Mouse (Mus musculus) thymus, adult 2 months (tissue): ENCODE data around the gene Lrtm2. TPM values are rescaled to one million over a fixed set of nuclear protein-coding genes. Genes with fewer than 3 reads are reported as not detected.

Experiments used
- DNase-seq: peaks from one replicate; pipeline ENCODE4 v3.0.0; 2021
- H3K27ac ChIP-seq: fragments of 200-500 bp; 2 replicates; pipeline ENCODE4 v1.5.1; 2012; ENCODE audit warnings: low read length, control low read depth; ENCODE audit not compliant: control insufficient read depth, insufficient read depth
- H3K27me3 ChIP-seq: fragments of 200-500 bp; 2 replicates; pipeline ENCODE4 v1.6.1; 2012; ENCODE audit warnings: mild to moderate bottlenecking, low read length, moderate library complexity, mixed read lengths; ENCODE audit not compliant: control insufficient read depth, insufficient read depth
- H3K36me3 ChIP-seq: fragments of 200-500 bp; 2 replicates; pipeline ENCODE4 v1.6.1; 2012; ENCODE audit warnings: mild to moderate bottlenecking, low read length, moderate library complexity; ENCODE audit not compliant: control insufficient read depth, insufficient read depth
- H3K4me1 ChIP-seq: fragments of 200-500 bp; replicated peaks from 2 replicates; pipeline ENCODE4 v1.6.1; 2012; ENCODE audit warnings: low read length; ENCODE audit not compliant: control insufficient read depth, insufficient read depth
- H3K4me3 ChIP-seq: fragments of 200-500 bp; 2 replicates; pipeline ENCODE4 v1.5.1; 2012; ENCODE audit warnings: mild to moderate bottlenecking, low read length, control low read depth, moderate library complexity; ENCODE audit not compliant: control insufficient read depth, insufficient read depth
- CTCF ChIP-seq: fragments of 200-500 bp; IDR thresholded peaks from 2 replicates; pipeline ENCODE4 v1.5.1; 2012; ENCODE audit warnings: mild to moderate bottlenecking, control low read depth, low read length, moderate library complexity, borderline replicate concordance; ENCODE audit not compliant: control insufficient read depth, poor library complexity, insufficient read depth; ENCODE audit errors: extremely low read depth
- POLR2A ChIP-seq: fragments of 200-500 bp; IDR thresholded peaks from 2 replicates; pipeline ENCODE4 v1.6.1; 2012; ENCODE audit warnings: mild to moderate bottlenecking, low read length, control low read depth, moderate library complexity; ENCODE audit not compliant: control insufficient read depth, poor library complexity, insufficient read depth; ENCODE audit errors: extremely low read depth
- WGBS: fragments of 180-500 bp; shearing (Covaris S2); methylation state at CpG from one replicate; pipeline ENCODE4 v1.1.7; 2018; 5-methylcytosine and 5-hydroxymethylcytosine counted together
- polyA plus RNA-seq: library from polyadenylated mRNA; depleted of rRNA; stranded (reverse); fragments of >200 nt; gene quantifications from 2 replicates; pipeline ENCODE4 v1.2.3, GENCODE M21; 2012

Gene Lrtm2
- polyA plus RNA-seq, 1 experiment = 1.4 TPM

- H3K4me3 ChIP-seq = no peak overlapping the region
- TF ChIP-seq POLR2A (no peak), CTCF (no peak)
- H3K36me3 ChIP-seq = no peaks in the 10 kb centered on the region
- H3K4me1 ChIP-seq = peaks cover 57% of the 10 kb centered on the region
- no peaks in the 10 kb centered on the region for H3K27me3 ChIP-seq
- H3K27ac ChIP-seq = no peak overlapping the region
- no peak for DNase-seq
- 83% methylated on average over 3 of the region's 3 CpGs for WGBS
Observed at GRCm38 (mm10) chr6:119337287-119337686, 6.7 kb upstream of the Lrtm2 start.

DNA sequence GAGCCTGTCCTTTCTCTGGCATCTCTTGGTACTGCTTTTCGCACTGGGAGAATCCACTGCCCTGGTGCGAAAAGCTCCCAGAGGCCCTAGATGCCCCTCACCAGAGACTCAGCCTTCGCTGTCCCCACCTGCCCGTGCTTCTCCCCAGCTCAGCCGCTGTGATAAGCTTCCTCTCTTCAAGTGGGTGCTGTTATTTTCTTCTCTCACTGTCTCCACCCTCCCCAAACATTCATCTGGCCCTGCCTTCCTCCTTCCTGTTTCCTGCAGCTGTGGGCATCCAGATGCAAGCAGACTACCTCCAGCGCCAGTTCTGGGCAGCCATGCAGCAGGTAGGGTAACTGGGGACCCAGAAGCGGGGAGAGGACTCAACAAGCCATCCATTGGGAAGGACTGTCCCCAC lies 5.6 kb upstream of the Lrtm2 start:
- H3K4me1 ChIP-seq = peaks cover 62% of the 10 kb centered on the region
- no peak for TF ChIP-seq CTCF
- TF ChIP-seq POLR2A = peak; percentile 87
- peak overlapping the region; percentile 96 for H3K27ac ChIP-seq
- no peaks in the 10 kb centered on the region for H3K27me3 ChIP-seq
- no peaks in the 10 kb centered on the region for H3K36me3 ChIP-seq
- DNase-seq = peak; percentile 76
- H3K4me3 ChIP-seq = peak overlapping the region; percentile 51
- WGBS = 12% methylated on average over 7 of the region's 7 CpGs

DNA sequence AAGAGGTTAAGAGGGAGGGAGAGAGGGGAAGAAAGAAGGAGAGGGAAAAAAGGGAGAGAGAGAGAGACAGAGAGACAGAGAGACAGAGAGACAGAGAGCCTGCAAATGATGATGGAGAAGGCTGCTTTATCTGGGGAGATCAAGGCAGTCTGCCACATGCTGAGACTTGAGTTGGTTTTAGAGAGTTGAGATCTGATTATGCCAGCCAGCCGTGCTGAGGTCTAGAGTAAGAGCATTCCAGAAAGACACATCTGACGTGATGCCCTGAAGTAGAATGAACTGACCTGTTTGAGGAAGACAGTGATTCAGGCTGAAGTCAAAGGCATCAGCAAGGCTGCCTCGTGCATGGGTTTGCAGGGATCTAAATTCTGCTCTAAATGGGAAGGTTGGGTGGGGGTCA lies 3.3 kb upstream of the Lrtm2 start:
- no peak for TF ChIP-seq POLR2A
- TF ChIP-seq CTCF = no peak
- Histone ChIP-seq H3K4me3 (no peak overlapping the region), H3K36me3 (no peaks in the 10 kb centered on the region), H3K27ac (no peak overlapping the region), H3K27me3 (no peaks in the 10 kb centered on the region), H3K4me1 (peaks cover 65% of the 10 kb centered on the region)
- WGBS = 73% methylated on average over 3 of the region's 3 CpGs
- no peak for DNase-seq

- peaks cover 60% of the 10 kb centered on the region for H3K4me1 ChIP-seq
- no peak for DNase-seq
Observed at GRCm38 (mm10) chr6:119333202-119333601, 2.6 kb upstream of the Lrtm2 start.

DNA sequence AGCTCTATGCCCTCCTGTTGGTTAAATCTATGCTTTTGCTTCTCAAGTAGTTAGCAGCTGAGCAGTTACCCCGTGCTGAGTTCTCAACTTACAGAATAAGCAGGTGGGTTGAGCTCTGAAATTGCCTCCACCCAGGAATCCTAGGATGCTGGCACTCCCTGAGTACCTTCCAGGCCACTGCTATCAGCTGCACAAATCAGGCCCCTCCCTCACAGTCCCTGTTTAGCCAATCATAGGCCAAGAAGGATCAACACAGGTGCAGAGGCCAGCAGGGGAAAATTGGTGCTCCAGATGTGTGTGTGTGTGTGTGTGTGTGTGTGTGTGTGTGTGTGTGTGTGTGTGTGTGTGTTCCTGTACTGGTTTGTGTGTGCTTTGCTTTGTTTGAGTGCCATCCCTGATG lies 1.5 kb upstream of the Lrtm2 start:
- Histone ChIP-seq H3K36me3 (no peaks in the 10 kb centered on the region), H3K27ac (no peak overlapping the region), H3K4me3 (no peak overlapping the region), H3K27me3 (no peaks in the 10 kb centered on the region), H3K4me1 (peaks cover 51% of the 10 kb centered on the region)
- peak; percentile 36 for DNase-seq
- 38% methylated on average over 1 of the region's 1 CpGs for WGBS
- TF ChIP-seq POLR2A (no peak), CTCF (no peak)

More at GRCm38 (mm10) chr6:119333202-119333601, 2.6 kb upstream of the Lrtm2 start:
- TF ChIP-seq POLR2A = no peak
- no peak for TF ChIP-seq CTCF
- Histone ChIP-seq H3K36me3 (no peaks in the 10 kb centered on the region), H3K27ac (no peak overlapping the region), H3K27me3 (no peaks in the 10 kb centered on the region), H3K4me3 (no peak overlapping the region)
- WGBS = 85% methylated on average over 3 of the region's 3 CpGs

GRCm38 (mm10) chr6:119329936-119330335 lies 630 bp downstream of the Lrtm2 start:
- no peak overlapping the region for H3K27ac ChIP-seq

GRCm38 (mm10) chr6:119329215-119329714 lies 1.3 kb downstream of the Lrtm2 start:
- no peak for DNase-seq
- WGBS = 32% methylated on average over 8 of the region's 8 CpGs

More at GRCm38 (mm10) chr6:119329936-119330335, 630 bp downstream of the Lrtm2 start:
- Histone ChIP-seq H3K4me1 (peaks cover 36% of the 10 kb centered on the region), H3K27me3 (no peaks in the 10 kb centered on the region), H3K4me3 (no peak overlapping the region), H3K36me3 (no peaks in the 10 kb centered on the region)
- DNase-seq = no peak
- no peak for TF ChIP-seq CTCF
- TF ChIP-seq POLR2A = no peak
- WGBS = 66% methylated on average over 6 of the region's 6 CpGs

More at GRCm38 (mm10) chr6:119329215-119329714, 1.3 kb downstream of the Lrtm2 start:
- Histone ChIP-seq H3K27me3 (no peaks in the 10 kb centered on the region), H3K4me1 (peaks cover 31% of the 10 kb centered on the region), H3K27ac (no peak overlapping the region), H3K36me3 (no peaks in the 10 kb centered on the region), H3K4me3 (no peak overlapping the region)
- TF ChIP-seq POLR2A (no peak), CTCF (no peak)
